Mouse (Mus musculus) adrenal gland, postnatal 0 days (tissue): Measurements from ENCODE around the gene Cyct. TPM values are rescaled to one million over a fixed set of nuclear protein-coding genes. Genes with fewer than 3 reads are reported as not detected.

ENCODE experiments used
- microRNA-seq: library from miRNA; unstranded; fragments of <30 nt; microRNA quantifications from one replicate; pipeline ENCODE4, GENCODE M21; 2016; ENCODE audit warnings: borderline replicate concordance; ENCODE audit not compliant: insufficient number of aligned reads
- polyA plus RNA-seq: library from polyadenylated mRNA; unstranded; fragments of >200 nt; fragmentation: Nextera tagmentation; extraction: Ambion mirVana; gene quantifications from 2 replicates; pipeline ENCODE4 v1.2.1, GENCODE M21; 2015

Gene Cyct
- polyA plus RNA-seq: 0.44 TPM in 1 of 2 replicates, not detected in the other

GRCm38 (mm10) chr2:76360226-76360625 is at the start of gene Cyct:
TSS of gene Cyct (minus strand) at chr2:76360450.

GRCm38 (mm10) chr2:76406151-76406936 is 46.1 kb upstream of the Cyct start, which contains the start of gene Osbpl6:
TSS of gene Osbpl6 (plus strand) at chr2:76406508.

GRCm38 (mm10) chr2:76369821-76370655 is 9.8 kb upstream of the Cyct start, which contains the start of gene Rbm45:
TSS of gene Rbm45 (plus strand) at chr2:76369984.

GRCm38 (mm10) chr2:76338215-76339156 is 21.8 kb downstream of the Cyct start, which contains the start of gene Pde11a:
TSS of gene Pde11a (minus strand) at chr2:76338774.

Small RNAs within 50 kb of the gene (microRNA-seq; reads per million reads assigned to microRNA genes)
- gene Gm44337: not detected

Other genes starting within 250 kb of the Cyct start
- gene Pde11a, start 21.7 kb downstream of the Cyct start, polyA plus RNA-seq: 0.30 and 0.36 TPM in 2 replicates
- 7.8 and 12.2 TPM in 2 replicates for gene Rbm45, start 9.5 kb upstream of the Cyct start, polyA plus RNA-seq
- 13.3 and 25.1 TPM in 2 replicates for gene Osbpl6, start 46.1 kb upstream of the Cyct start, polyA plus RNA-seq